ENCODE assay signal across 1 mouse cellular context in the genomic region with DNA sequence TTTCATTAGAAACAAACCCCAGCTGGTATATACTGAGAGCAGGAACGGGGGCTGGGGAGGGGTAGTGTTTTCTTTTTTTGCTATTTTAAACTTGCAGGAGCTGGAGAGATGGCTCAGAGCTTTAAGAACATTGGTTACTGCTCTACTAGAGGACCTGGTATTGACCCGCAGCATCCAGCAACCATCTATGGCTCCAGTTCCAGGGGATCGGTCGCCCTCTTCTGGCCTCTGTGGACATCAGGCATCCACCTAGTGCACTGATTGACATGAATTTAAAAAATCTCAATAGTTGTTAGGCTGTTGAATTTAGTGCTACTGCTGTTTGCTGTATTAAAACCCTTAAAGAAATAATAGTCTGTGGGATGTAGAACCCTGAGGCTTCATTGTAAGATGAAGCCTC.
TF ChIP-seq lines count a peak whose summit lies in the region.

No protein-coding gene starts in this region.

TF ChIP-seq in CH12.LX, 34 proteins besides CTCF, POLR2A, EP300 and RAD21 (continued from another document):
- TF ChIP-seq JUND (conservative IDR thresholded peaks at IDR 0.05; ENCODE audit: low read depth, low read length), result no peak
- TF ChIP-seq MXI1 (IDR thresholded peaks at IDR 0.05; ENCODE audit: low read depth, low read length), result no peak
